Mouse (Mus musculus) limb, embryonic 11.5 days (tissue): ENCODE measurements around the gene Sec14l4. TPM values are rescaled to one million over a fixed set of nuclear protein-coding genes. Genes with fewer than 3 reads are reported as not detected.
A peak's percentile ranks its signal among the peaks of the same experiment; 100 is the strongest.

ENCODE experiments used
- ATAC-seq: fragments of 200-750 bp; cut with Nextera tagmentation; 2 replicates; pipeline ENCODE4 v1.8.0; 2017; ENCODE audit warnings: low read depth; ENCODE audit not compliant: insufficient number of reproducible peaks, low FRiP score, low TSS enrichment
- DNase-seq: peaks from one replicate; pipeline ENCODE4 v3.0.0-alpha.2; 2015; ENCODE audit warnings: low spot score
- H3K27ac ChIP-seq: fragments of 300-500 bp; sonication (generic); replicated peaks from 2 replicates; pipeline ENCODE4 v1.5.1; 2014; ENCODE audit warnings: low read depth, mild to moderate bottlenecking, low read length
- H3K27me3 ChIP-seq: fragments of 300-500 bp; sonication (generic); 2 replicates; pipeline ENCODE4 v1.6.1; 2014; ENCODE audit warnings: mild to moderate bottlenecking, low read length, mixed read lengths; ENCODE audit not compliant: control insufficient read depth, insufficient read depth
- H3K36me3 ChIP-seq: fragments of 300-500 bp; sonication (generic); 2 replicates; pipeline ENCODE4 v1.6.1; 2014; ENCODE audit warnings: mild to moderate bottlenecking, low read length, moderate library complexity, mixed read lengths; ENCODE audit not compliant: control insufficient read depth, insufficient read depth
- H3K4me1 ChIP-seq: fragments of 300-500 bp; sonication (generic); 2 replicates; pipeline ENCODE4 v1.6.1; 2014; ENCODE audit warnings: low read length, mixed read lengths; ENCODE audit not compliant: control insufficient read depth, insufficient read depth
- H3K4me2 ChIP-seq: fragments of 300-500 bp; sonication (generic); 2 replicates; pipeline ENCODE4 v1.6.1; 2014; ENCODE audit warnings: low read depth, mild to moderate bottlenecking, moderate library complexity; ENCODE audit not compliant: severe bottlenecking
- H3K4me3 ChIP-seq: fragments of 300-500 bp; sonication (generic); 2 replicates; pipeline ENCODE4 v1.5.1; 2014; ENCODE audit warnings: low read depth, low read length
- H3K9ac ChIP-seq: fragments of 300-500 bp; sonication (generic); 2 replicates; pipeline ENCODE4 v1.6.1; 2014; ENCODE audit warnings: mild to moderate bottlenecking, low read length
- H3K9me3 ChIP-seq: fragments of 300-500 bp; sonication (generic); 2 replicates; pipeline ENCODE4 v1.6.1; 2016; ENCODE audit warnings: low read length; ENCODE audit not compliant: control insufficient read depth
- WGBS: fragments of 180-500 bp; shearing (Covaris S2); extraction: QIAGEN DNeasy Blood & Tissue Kit; methylation state at CpG from one replicate; pipeline ENCODE4 v1.1.7; 2014; 5-methylcytosine and 5-hydroxymethylcytosine counted together
- polyA plus RNA-seq: library from polyadenylated mRNA; unstranded; fragments of >200 nt; fragmentation: Nextera tagmentation; extraction: Ambion mirVana; gene quantifications from 2 replicates; pipeline ENCODE4 v1.2.1, GENCODE M21; 2014

The Sec14l4 gene
- polyA plus RNA-seq, 1 experiment from 2014 or later, result not detected

DNA sequence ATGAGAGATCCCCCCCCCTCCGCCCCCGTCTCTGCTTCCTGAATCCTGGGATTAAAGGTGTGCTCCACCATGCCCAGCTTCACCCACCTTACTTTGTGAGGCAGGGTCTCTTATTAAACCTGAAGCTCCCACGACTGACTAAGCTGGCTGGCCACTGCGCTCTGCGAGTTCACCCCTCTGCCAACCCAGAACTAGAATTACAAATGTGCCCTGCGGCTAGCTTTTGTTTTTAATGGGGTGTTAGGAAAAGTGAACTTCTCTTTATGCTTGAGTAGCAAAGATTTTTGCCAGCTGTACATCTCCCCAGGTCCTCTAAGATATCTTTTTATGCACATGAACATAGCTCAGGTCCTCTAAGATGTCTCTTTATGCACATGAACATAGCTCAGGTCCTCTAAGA, 37.3 kb upstream of the Sec14l4 start:
- H3K27me3 ChIP-seq, result peaks cover 18% of the 10 kb centered on the region
- 79% methylated on average over 6 of the region's 6 CpGs for WGBS
- H3K4me2 ChIP-seq, result no peak overlapping the region
- no peak overlapping the region for H3K27ac ChIP-seq
- H3K4me3 ChIP-seq, result no peak overlapping the region
- DNase-seq (no peak), ATAC-seq (no peak)
- no peaks in the 10 kb centered on the region for H3K9me3 ChIP-seq
- no peak overlapping the region for H3K9ac ChIP-seq
- no peaks in the 10 kb centered on the region for H3K36me3 ChIP-seq
- peaks cover 6% of the 10 kb centered on the region for H3K4me1 ChIP-seq

DNA sequence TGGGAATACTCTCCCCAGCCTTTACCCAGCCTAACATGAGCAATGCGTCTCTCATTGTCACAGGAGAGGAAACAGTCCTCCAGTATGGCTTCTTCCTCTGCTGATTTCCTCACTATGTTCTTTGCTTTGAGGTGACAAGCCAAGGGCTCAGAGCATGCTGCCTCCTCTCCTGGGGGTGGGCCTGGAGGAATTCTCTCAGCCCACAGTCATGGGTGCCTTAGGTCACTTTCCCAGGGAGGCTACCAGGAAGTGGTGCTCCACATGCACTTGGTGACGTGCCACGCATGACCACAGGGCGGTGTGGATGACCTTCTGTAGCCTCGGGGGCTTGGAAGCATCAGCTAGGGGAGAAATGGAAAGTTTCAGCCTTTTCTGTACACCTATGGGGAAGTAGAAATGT, 35.8 kb upstream of the Sec14l4 start:
- H3K4me2 ChIP-seq, result no peak overlapping the region
- no peak overlapping the region for H3K27ac ChIP-seq
- H3K36me3 ChIP-seq, result no peaks in the 10 kb centered on the region
- ATAC-seq (no peak), DNase-seq (no peak)
- no peaks in the 10 kb centered on the region for H3K9me3 ChIP-seq
- H3K4me1 ChIP-seq, result peaks cover 11% of the 10 kb centered on the region
- no peak overlapping the region for H3K9ac ChIP-seq
- 81% methylated on average over 5 of the region's 5 CpGs for WGBS
- H3K4me3 ChIP-seq, result no peak overlapping the region
- H3K27me3 ChIP-seq, result peaks cover 20% of the 10 kb centered on the region

DNA sequence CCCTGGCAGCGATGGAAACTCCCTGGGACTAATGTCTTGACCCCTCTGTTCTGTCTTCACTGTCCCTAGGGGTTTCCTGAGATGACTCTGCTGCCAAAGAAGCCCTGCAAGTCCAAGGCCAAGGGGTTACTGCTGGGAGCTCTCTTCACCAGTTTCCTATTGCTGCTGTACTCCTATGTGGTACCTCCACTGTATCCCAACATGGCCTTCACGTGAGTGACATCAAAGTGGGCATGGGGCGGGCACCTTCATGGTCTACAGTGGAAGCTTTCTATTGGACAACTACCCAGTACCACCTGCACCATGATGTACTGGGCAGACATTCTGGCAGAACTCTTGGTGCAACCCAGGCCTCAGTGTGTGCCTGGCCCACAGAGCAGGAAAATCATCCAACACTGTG, 34.4 kb upstream of the Sec14l4 start:
- H3K9ac ChIP-seq, result no peak overlapping the region
- peaks cover 20% of the 10 kb centered on the region for H3K27me3 ChIP-seq
- H3K27ac ChIP-seq, result no peak overlapping the region
- no peak for DNase-seq
- no peak overlapping the region for H3K4me2 ChIP-seq
- H3K4me3 ChIP-seq, result no peak overlapping the region
- H3K36me3 ChIP-seq, result no peaks in the 10 kb centered on the region
- 87% methylated on average over 3 of the region's 3 CpGs for WGBS
- peaks cover 11% of the 10 kb centered on the region for H3K4me1 ChIP-seq
- no peaks in the 10 kb centered on the region for H3K9me3 ChIP-seq
- ATAC-seq, result no peak

DNA sequence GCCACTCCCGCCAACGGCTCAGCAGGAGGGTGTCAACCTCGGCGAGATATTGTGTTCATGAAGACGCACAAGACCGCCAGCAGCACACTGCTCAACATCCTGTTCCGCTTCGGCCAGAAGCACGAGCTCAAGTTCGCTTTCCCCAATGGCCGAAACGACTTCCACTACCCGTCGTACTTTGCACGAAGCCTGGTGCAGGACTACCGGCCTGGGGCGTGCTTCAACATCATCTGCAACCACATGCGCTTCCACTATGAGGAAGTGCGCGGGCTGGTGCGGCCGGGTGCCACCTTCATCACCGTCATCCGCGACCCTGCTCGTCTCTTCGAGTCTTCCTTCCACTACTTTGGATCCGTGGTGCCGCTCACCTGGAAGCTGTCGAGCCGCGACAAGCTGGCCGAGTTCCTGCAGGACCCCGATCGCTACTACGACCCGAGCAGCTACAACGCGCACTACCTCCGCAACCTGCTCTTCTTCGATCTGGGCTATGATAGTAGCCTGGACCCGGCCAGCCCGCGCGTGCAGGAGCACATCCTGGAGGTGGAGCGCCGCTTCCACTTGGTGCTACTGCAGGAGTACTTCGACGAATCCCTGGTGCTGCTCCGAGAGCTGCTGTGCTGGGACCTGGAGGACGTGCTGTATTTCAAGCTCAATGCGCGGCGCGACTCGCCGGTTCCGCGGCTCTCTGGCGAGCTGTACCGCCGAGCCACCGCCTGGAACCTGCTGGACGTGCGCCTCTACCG, 33.1 kb upstream of the Sec14l4 start:
- Histone ChIP-seq H3K9me3 (no peaks in the 10 kb centered on the region), H3K4me1 (peaks cover 11% of the 10 kb centered on the region), H3K9ac (0 out of 2 replicates have a peak overlapping the region, but pooled peaks have one; percentile 5), H3K4me3 (peak overlapping the region; percentile 9), H3K27me3 (peaks cover 20% of the 10 kb centered on the region), H3K27ac (no peak overlapping the region), H3K4me2 (peak overlapping the region; percentile 46), H3K36me3 (no peaks in the 10 kb centered on the region)
- 5% methylated on average over 66 of the region's 66 CpGs for WGBS
- DNase-seq, result peak; percentile 69
- ATAC-seq, result 0 out of 2 replicates have a peak, but pooled peaks have one; percentile 32

DNA sequence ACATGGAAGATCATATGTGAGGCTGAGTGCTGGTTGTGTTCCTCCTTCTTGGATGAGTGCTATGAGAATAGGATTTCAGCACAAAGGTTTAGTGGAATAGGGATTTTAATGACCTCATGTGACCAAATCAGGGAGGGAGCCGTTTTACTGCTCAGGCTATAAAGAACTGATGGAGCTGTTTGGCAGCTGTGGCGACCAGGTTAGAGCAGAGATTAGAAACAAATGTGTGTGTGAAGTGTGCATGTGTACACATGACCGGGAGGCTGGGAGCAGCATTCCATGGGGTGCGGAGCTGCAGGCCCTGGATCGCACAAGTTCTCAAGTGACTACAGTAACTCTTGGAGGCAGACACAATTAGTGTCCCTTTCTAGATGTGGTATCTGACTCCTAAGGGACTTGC, 31.7 kb upstream of the Sec14l4 start:
- ATAC-seq (peak; percentile 88), DNase-seq (peak; percentile 67)
- peaks cover 20% of the 10 kb centered on the region for H3K27me3 ChIP-seq
- H3K27ac ChIP-seq, result no peak overlapping the region
- no peak overlapping the region for H3K4me2 ChIP-seq
- 6% methylated on average over 5 of the region's 5 CpGs for WGBS
- H3K36me3 ChIP-seq, result no peaks in the 10 kb centered on the region
- peaks cover 11% of the 10 kb centered on the region for H3K4me1 ChIP-seq
- H3K9ac ChIP-seq, result no peak overlapping the region
- H3K4me3 ChIP-seq, result no peak overlapping the region
- H3K9me3 ChIP-seq, result no peaks in the 10 kb centered on the region

DNA sequence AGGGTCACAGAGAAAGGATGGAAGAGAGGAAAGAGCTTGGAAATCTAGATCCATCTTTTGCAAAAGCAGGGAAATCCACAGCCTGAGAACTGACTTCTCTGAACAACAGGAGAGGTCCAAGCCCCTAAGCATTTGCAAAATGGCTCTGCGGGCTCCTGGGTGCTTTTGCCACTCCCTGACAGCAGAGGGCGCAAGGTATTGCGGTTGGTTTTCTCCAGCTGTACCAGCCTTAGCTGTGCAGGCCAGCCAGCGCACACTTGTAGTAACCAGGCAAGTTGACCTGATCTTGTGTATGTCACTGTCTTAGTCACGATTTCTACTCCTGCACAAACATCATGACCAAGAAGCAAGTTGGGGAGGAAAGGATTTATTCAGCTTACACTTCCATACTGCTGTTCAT, 29.7 kb upstream of the Sec14l4 start:
- DNase-seq, result peak; percentile 89
- Histone ChIP-seq H3K9me3 (no peaks in the 10 kb centered on the region), H3K9ac (no peak overlapping the region), H3K4me2 (no peak overlapping the region), H3K27ac (no peak overlapping the region), H3K4me1 (peaks cover 11% of the 10 kb centered on the region), H3K27me3 (peaks cover 20% of the 10 kb centered on the region), H3K4me3 (no peak overlapping the region), H3K36me3 (no peaks in the 10 kb centered on the region)
- WGBS, result 11% methylated on average over 5 of the region's 5 CpGs
- no peak for ATAC-seq

DNA sequence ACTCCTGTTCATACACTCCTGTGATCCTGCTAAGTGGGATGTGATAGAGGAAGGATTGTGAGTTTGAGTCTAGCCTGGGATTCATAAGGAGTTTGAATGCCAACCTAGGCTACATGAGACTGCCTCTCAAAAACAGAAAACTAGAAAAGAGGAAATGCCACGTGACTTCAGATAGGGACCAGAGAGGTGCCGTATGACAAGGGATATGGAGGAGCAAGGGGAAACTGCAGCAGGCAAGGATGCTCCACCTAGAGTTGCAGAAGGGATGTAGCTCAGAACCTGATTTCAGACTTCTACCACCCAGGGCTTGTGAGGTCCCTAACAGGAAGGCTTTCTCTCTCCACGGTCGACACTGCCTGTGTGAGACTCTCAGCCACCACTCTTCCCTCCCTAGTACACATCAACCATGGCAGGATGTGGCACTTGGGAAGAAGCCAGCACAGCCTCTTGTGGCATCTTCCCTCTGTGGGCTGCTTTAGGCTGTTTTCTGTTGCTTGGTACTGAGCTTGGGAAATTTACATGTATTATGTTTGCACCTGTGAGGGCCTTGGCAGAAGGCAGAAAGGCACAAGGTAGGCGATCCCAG, 25.9 kb upstream of the Sec14l4 start:
- Histone ChIP-seq H3K27me3 (no peaks in the 10 kb centered on the region), H3K4me1 (no peaks in the 10 kb centered on the region), H3K9ac (no peak overlapping the region), H3K4me2 (no peak overlapping the region), H3K27ac (no peak overlapping the region), H3K36me3 (no peaks in the 10 kb centered on the region), H3K4me3 (no peak overlapping the region), H3K9me3 (no peaks in the 10 kb centered on the region)
- WGBS, result 61% methylated on average over 5 of the region's 5 CpGs
- DNase-seq (no peak), ATAC-seq (no peak)

DNA sequence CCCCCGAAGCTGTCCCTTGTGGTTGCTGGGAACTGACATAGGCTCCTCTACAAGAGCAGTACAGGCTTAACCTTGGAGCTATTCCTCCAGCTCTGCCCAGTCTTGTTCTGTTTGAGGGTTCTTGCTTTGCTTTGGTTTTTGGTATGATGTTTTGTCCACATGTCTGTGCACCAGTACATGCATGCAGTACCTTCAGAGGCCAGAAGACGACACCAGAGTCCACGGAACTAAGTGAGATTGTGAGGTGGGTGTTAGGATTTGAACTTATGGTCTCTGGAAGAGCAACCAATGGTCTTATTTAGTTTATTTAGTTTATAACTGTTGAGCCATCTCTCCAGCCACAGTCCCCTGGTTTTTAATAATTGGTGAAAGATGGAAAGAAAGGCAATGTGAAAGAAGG, 24.8 kb upstream of the Sec14l4 start:
- H3K27ac ChIP-seq, result no peak overlapping the region
- no peak for DNase-seq
- WGBS, result 80% methylated on average over 3 of the region's 3 CpGs

More for the DNA sequence above, 24.8 kb upstream of the Sec14l4 start:
- Histone ChIP-seq H3K4me2 (no peak overlapping the region), H3K4me3 (no peak overlapping the region), H3K27me3 (no peaks in the 10 kb centered on the region), H3K9me3 (no peaks in the 10 kb centered on the region), H3K9ac (no peak overlapping the region), H3K36me3 (no peaks in the 10 kb centered on the region), H3K4me1 (no peaks in the 10 kb centered on the region)
- ATAC-seq, result no peak
